Mouse (Mus musculus): ENCODE data around the gene Arhgap21. TPM values are rescaled to one million over a fixed set of nuclear protein-coding genes. Genes with fewer than 3 reads are reported as not detected.

Arhgap21 gene
- polyA plus RNA-seq, 1 experiment from 2014 or later = 19.4 TPM

- Histone ChIP-seq H3K9ac (ENCODE audit: low read length) (peak overlapping the region; percentile 96), H3K4me2 (ENCODE audit: low read length) (peak overlapping the region; percentile 90), H3K4me3 (ENCODE audit: low read depth, low read length) (peak overlapping the region; percentile 85), H3K4me1 (replicated peaks; ENCODE audit: control insufficient read depth, insufficient read depth, low read length) (peaks cover 20% of the 10 kb centered on the region), H3K9me3 (ENCODE audit: control insufficient read depth, low read length) (no peaks in the 10 kb centered on the region), H3K36me3 (ENCODE audit: control insufficient read depth, insufficient read depth, low read length) (no peaks in the 10 kb centered on the region), H3K27me3 (replicated peaks; ENCODE audit: control insufficient read depth, insufficient read depth, low read length) (no peaks in the 10 kb centered on the region), H3K27ac (ENCODE audit: low read depth) (peak overlapping the region; percentile 99)
- peak; percentile 94 for ATAC-seq (replicated peaks; ENCODE audit: low FRiP score, low TSS enrichment, low read depth)
- peak; percentile 91 for DNase-seq (ENCODE audit: low spot score)
- WGBS = under 1% methylated on average over 45 of the region's 49 CpGs
These were observed 820 bp upstream of the Arhgap21 start for GRCm38 (mm10) chr2:20969201-20970200.

GRCm38 (mm10) chr2:20967646-20968351 is 882 bp downstream of the Arhgap21 start:
- H3K4me2 ChIP-seq (ENCODE audit: low read length) = peak overlapping the region; percentile 90
- WGBS = under 1% methylated on average over 51 of the region's 57 CpGs
- H3K9ac ChIP-seq (ENCODE audit: low read length) = peak overlapping the region; percentile 96
- ATAC-seq (replicated peaks; ENCODE audit: low FRiP score, low TSS enrichment, low read depth) = no peak
- H3K9me3 ChIP-seq (ENCODE audit: control insufficient read depth, low read length) = no peaks in the 10 kb centered on the region
- peaks cover 26% of the 10 kb centered on the region for H3K4me1 ChIP-seq (replicated peaks; ENCODE audit: control insufficient read depth, insufficient read depth, low read length)
- peak overlapping the region; percentile 85 for H3K4me3 ChIP-seq (ENCODE audit: low read depth, low read length)
- H3K27me3 ChIP-seq (replicated peaks; ENCODE audit: control insufficient read depth, insufficient read depth, low read length) = no peaks in the 10 kb centered on the region
- H3K36me3 ChIP-seq (ENCODE audit: control insufficient read depth, insufficient read depth, low read length) = no peaks in the 10 kb centered on the region
- peak overlapping the region; percentile 99 for H3K27ac ChIP-seq (ENCODE audit: low read depth)
- DNase-seq (ENCODE audit: low spot score) = peak; percentile 83

GRCm38 (mm10) chr2:20967101-20967645 is 1.5 kb downstream of the Arhgap21 start:
- peak overlapping the region; percentile 85 for H3K4me3 ChIP-seq (ENCODE audit: low read depth, low read length)
- no peaks in the 10 kb centered on the region for H3K27me3 ChIP-seq (replicated peaks; ENCODE audit: control insufficient read depth, insufficient read depth, low read length)
- H3K4me1 ChIP-seq (replicated peaks; ENCODE audit: control insufficient read depth, insufficient read depth, low read length) = peaks cover 30% of the 10 kb centered on the region
- DNase-seq (ENCODE audit: low spot score) (peak; percentile 69), ATAC-seq (replicated peaks; ENCODE audit: low FRiP score, low TSS enrichment, low read depth) (no peak)
- no peaks in the 10 kb centered on the region for H3K9me3 ChIP-seq (ENCODE audit: control insufficient read depth, low read length)
- WGBS = 2% methylated on average over 13 of the region's 13 CpGs
- no peaks in the 10 kb centered on the region for H3K36me3 ChIP-seq (ENCODE audit: control insufficient read depth, insufficient read depth, low read length)
- peak overlapping the region; percentile 96 for H3K9ac ChIP-seq (ENCODE audit: low read length)
- H3K27ac ChIP-seq (ENCODE audit: low read depth) = peak overlapping the region; percentile 99
- H3K4me2 ChIP-seq (ENCODE audit: low read length) = peak overlapping the region; percentile 90

- Histone ChIP-seq H3K9me3 (ENCODE audit: control insufficient read depth, low read length) (no peaks in the 10 kb centered on the region), H3K4me3 (ENCODE audit: low read depth, low read length) (peak overlapping the region; percentile 85), H3K27ac (ENCODE audit: low read depth) (no peak overlapping the region), H3K4me2 (ENCODE audit: low read length) (peak overlapping the region; percentile 90), H3K36me3 (ENCODE audit: control insufficient read depth, insufficient read depth, low read length) (no peaks in the 10 kb centered on the region), H3K9ac (ENCODE audit: low read length) (peak overlapping the region; percentile 96), H3K4me1 (replicated peaks; ENCODE audit: control insufficient read depth, insufficient read depth, low read length) (peaks cover 35% of the 10 kb centered on the region), H3K27me3 (replicated peaks; ENCODE audit: control insufficient read depth, insufficient read depth, low read length) (no peaks in the 10 kb centered on the region)
- ATAC-seq (replicated peaks; ENCODE audit: low FRiP score, low TSS enrichment, low read depth) = no peak
- WGBS = 36% methylated on average over 18 of the region's 18 CpGs
- no peak for DNase-seq (ENCODE audit: low spot score)
These were observed 2.2 kb downstream of the Arhgap21 start for GRCm38 (mm10) chr2:20966176-20967100.

- DNase-seq (ENCODE audit: low spot score) (no peak), ATAC-seq (replicated peaks; ENCODE audit: low FRiP score, low TSS enrichment, low read depth) (no peak)
- peak overlapping the region; percentile 90 for H3K4me2 ChIP-seq (ENCODE audit: low read length)
- H3K4me3 ChIP-seq (ENCODE audit: low read depth, low read length) = no peak overlapping the region
- H3K36me3 ChIP-seq (ENCODE audit: control insufficient read depth, insufficient read depth, low read length) = no peaks in the 10 kb centered on the region
- no peak overlapping the region for H3K27ac ChIP-seq (ENCODE audit: low read depth)
- 82% methylated on average over 3 of the region's 3 CpGs for WGBS
- no peaks in the 10 kb centered on the region for H3K27me3 ChIP-seq (replicated peaks; ENCODE audit: control insufficient read depth, insufficient read depth, low read length)
- H3K9me3 ChIP-seq (ENCODE audit: control insufficient read depth, low read length) = no peaks in the 10 kb centered on the region
- peaks cover 35% of the 10 kb centered on the region for H3K4me1 ChIP-seq (replicated peaks; ENCODE audit: control insufficient read depth, insufficient read depth, low read length)
- no peak overlapping the region for H3K9ac ChIP-seq (ENCODE audit: low read length)
These were observed 3.3 kb downstream of the Arhgap21 start for GRCm38 (mm10) chr2:20965361-20965760.

- ATAC-seq (replicated peaks; ENCODE audit: low FRiP score, low TSS enrichment, low read depth) (no peak), DNase-seq (ENCODE audit: low spot score) (no peak)
- no peaks in the 10 kb centered on the region for H3K36me3 ChIP-seq (ENCODE audit: control insufficient read depth, insufficient read depth, low read length)
- no peak overlapping the region for H3K4me2 ChIP-seq (ENCODE audit: low read length)
- H3K27ac ChIP-seq (ENCODE audit: low read depth) = no peak overlapping the region
- H3K4me3 ChIP-seq (ENCODE audit: low read depth, low read length) = no peak overlapping the region
- no peaks in the 10 kb centered on the region for H3K27me3 ChIP-seq (replicated peaks; ENCODE audit: control insufficient read depth, insufficient read depth, low read length)
- no peaks in the 10 kb centered on the region for H3K9me3 ChIP-seq (ENCODE audit: control insufficient read depth, low read length)
- H3K9ac ChIP-seq (ENCODE audit: low read length) = no peak overlapping the region
- H3K4me1 ChIP-seq (replicated peaks; ENCODE audit: control insufficient read depth, insufficient read depth, low read length) = peaks cover 35% of the 10 kb centered on the region
These were observed 4.2 kb downstream of the Arhgap21 start for GRCm38 (mm10) chr2:20964461-20964860.

- Histone ChIP-seq H3K4me3 (ENCODE audit: low read depth, low read length) (no peak overlapping the region), H3K9me3 (ENCODE audit: control insufficient read depth, low read length) (no peaks in the 10 kb centered on the region), H3K36me3 (ENCODE audit: control insufficient read depth, insufficient read depth, low read length) (no peaks in the 10 kb centered on the region), H3K4me2 (ENCODE audit: low read length) (no peak overlapping the region), H3K27me3 (replicated peaks; ENCODE audit: control insufficient read depth, insufficient read depth, low read length) (no peaks in the 10 kb centered on the region), H3K4me1 (replicated peaks; ENCODE audit: control insufficient read depth, insufficient read depth, low read length) (peaks cover 35% of the 10 kb centered on the region), H3K9ac (ENCODE audit: low read length) (no peak overlapping the region), H3K27ac (ENCODE audit: low read depth) (no peak overlapping the region)
- WGBS = 62% methylated on average over 5 of the region's 5 CpGs
- ATAC-seq (replicated peaks; ENCODE audit: low FRiP score, low TSS enrichment, low read depth) (no peak), DNase-seq (ENCODE audit: low spot score) (no peak)
These were observed 5.4 kb downstream of the Arhgap21 start for GRCm38 (mm10) chr2:20963226-20963805.

Measured in intestine, embryonic 14.5 days (tissue).